Mouse (Mus musculus) midbrain, embryonic 12.5 days (tissue): ENCODE results near the gene Rom1. TPM values are rescaled to one million over a fixed set of nuclear protein-coding genes. Genes with fewer than 3 reads are reported as not detected.

Source experiments
- ATAC-seq: fragments of 200-750 bp; cut with Nextera tagmentation; 2 replicates; pipeline ENCODE4 v1.8.0; 2017; ENCODE audit warnings: low read depth, moderate TSS enrichment, moderate library complexity; ENCODE audit not compliant: low FRiP score
- H3K27ac ChIP-seq: fragments of 300-500 bp; sonication (generic); replicated peaks from 2 replicates; pipeline ENCODE4 v1.5.1; 2016; ENCODE audit warnings: mild to moderate bottlenecking
- H3K27me3 ChIP-seq: fragments of 300-500 bp; sonication (generic); 2 replicates; pipeline ENCODE4 v1.6.1; 2016; ENCODE audit warnings: mild to moderate bottlenecking
- H3K36me3 ChIP-seq: fragments of 300-500 bp; sonication (generic); 2 replicates; pipeline ENCODE4 v1.6.1; 2016
- H3K4me1 ChIP-seq: fragments of 300-500 bp; sonication (generic); 2 replicates; pipeline ENCODE4 v1.6.1; 2016
- H3K4me2 ChIP-seq: fragments of 300-500 bp; sonication (generic); replicated peaks from 2 replicates; pipeline ENCODE4 v1.6.1; 2016; ENCODE audit warnings: mild to moderate bottlenecking, moderate library complexity
- H3K4me3 ChIP-seq: fragments of 300-500 bp; sonication (generic); 2 replicates; pipeline ENCODE4 v1.5.1; 2016; ENCODE audit warnings: mild to moderate bottlenecking
- H3K9ac ChIP-seq: fragments of 300-500 bp; sonication (generic); replicated peaks from 2 replicates; pipeline ENCODE4 v1.6.1; 2016; ENCODE audit warnings: mild to moderate bottlenecking, moderate library complexity
- H3K9me3 ChIP-seq: fragments of 300-500 bp; sonication (generic); 2 replicates; pipeline ENCODE4 v1.6.1; 2016; ENCODE audit warnings: mild to moderate bottlenecking
- WGBS: fragments of 180-500 bp; shearing (Covaris S2); methylation state at CpG from one replicate; pipeline ENCODE4 v1.1.7; 2016; 5-methylcytosine and 5-hydroxymethylcytosine counted together
- polyA plus RNA-seq: library from polyadenylated mRNA; unstranded; fragments of >200 nt; fragmentation: Nextera tagmentation; extraction: Ambion mirVana; gene quantifications from 2 replicates; pipeline ENCODE4 v1.2.1, GENCODE M21; 2016

The Rom1 gene
- polyA plus RNA-seq, 1 experiment from 2014 or later, result 2.1 TPM

DNA sequence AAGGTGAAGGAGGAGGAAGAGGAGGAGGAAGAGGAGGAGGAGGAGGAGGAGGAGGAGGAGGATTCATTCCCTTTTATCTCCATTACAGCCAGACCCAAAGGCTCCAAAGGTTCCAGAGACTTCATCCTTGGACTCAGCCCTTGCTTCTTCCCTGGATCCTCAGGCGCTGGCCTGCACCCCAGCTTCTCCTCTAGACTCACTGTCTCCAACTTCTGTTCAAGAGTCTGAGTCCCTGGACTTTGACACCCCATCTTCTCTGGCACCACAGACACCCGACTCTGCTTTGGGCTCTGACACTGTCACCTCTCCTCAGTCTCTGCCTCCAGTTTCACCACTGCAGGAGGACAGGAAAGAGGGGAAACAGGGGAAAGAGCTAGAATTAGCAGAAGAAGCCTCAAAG, 33.1 kb upstream of the Rom1 start:
- Histone ChIP-seq H3K36me3 (peaks cover 82% of the 10 kb centered on the region), H3K4me1 (peaks cover 10% of the 10 kb centered on the region), H3K9ac (no peak overlapping the region), H3K4me3 (no peak overlapping the region), H3K4me2 (no peak overlapping the region), H3K27me3 (no peaks in the 10 kb centered on the region), H3K9me3 (no peaks in the 10 kb centered on the region), H3K27ac (no peak overlapping the region)
- ATAC-seq, result no peak
- WGBS, result 90% methylated on average over 2 of the region's 2 CpGs

DNA sequence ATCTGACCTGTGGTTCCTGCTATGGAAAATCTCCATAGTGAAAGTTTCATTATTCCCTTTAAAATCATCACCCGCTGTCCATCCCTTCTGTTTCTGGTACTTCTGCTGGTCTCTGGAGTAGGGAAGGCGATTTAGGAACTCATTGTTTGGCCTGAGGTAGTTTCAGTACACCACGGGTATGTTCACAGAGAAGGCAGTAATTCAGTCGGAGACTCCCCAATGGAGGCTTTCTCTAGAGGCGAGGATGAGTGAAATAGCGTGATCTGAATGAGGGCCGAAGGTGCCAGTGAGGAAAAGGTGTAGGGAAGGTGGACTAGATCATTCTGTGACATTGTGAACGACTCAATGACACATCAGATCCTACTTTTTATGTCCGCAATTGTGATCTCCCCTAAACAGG, 25.0 kb upstream of the Rom1 start:
- WGBS, result 9% methylated on average over 9 of the region's 9 CpGs
- Histone ChIP-seq H3K36me3 (peaks cover 65% of the 10 kb centered on the region), H3K4me1 (peaks cover 32% of the 10 kb centered on the region), H3K27ac (peak overlapping the region; percentile 91), H3K4me2 (peak overlapping the region; percentile 94), H3K9me3 (no peaks in the 10 kb centered on the region), H3K4me3 (peak overlapping the region; percentile 85), H3K9ac (peak overlapping the region; percentile 63), H3K27me3 (no peaks in the 10 kb centered on the region)
- ATAC-seq, result no peak

DNA sequence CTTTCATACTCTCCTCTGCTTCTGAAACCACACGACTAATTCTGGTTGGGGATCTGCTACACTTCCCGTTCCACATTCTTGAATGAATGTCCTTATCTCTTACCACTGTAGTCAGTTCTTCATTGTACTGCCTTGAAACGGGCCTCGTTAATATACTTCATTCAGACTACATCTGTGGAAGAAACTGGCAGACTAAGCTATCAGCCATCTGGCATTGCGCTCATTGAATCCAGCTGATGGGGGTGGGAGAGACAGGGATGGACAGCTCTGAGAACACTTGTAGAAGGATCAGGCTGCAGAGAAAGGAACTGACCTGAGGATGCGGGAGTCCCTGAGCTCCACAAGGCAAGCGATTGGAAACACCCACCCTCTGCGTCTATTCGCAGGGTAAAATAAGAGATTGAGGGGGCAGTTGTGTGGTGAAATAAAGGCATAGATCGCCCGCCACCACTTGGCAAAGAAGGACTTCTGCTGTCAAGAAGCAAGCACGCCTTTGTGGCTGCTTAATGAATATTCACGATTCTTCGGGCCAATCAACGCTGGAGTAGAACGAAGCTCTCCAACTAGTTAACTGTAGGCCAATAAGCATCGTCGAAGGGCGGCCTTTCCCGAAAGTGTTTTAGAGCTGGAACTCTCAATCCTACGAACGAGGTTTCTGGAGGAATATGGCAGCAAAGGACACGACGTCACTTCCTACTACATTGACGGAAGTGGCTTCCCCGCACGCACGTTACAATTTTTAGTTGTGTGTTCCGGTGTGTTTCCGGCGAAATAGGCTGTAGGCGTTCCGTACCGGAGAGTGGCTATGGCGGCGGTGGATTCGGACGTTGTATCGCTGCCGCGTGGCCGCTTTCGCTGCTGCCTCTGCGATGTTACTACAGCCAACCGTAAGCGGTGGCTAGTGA, 24.2 kb upstream of the Rom1 start, which contains the start of gene Tut1:
Gene Tut1, plus strand, starts transcription at position 713 of the 905 bp plus-strand sequence.
- WGBS, result 4% methylated on average over 46 of the region's 46 CpGs
- Histone ChIP-seq H3K27me3 (no peaks in the 10 kb centered on the region), H3K36me3 (peaks cover 68% of the 10 kb centered on the region), H3K27ac (peak within 1 kb of the TSS; percentile 91), H3K9me3 (no peaks in the 10 kb centered on the region), H3K4me2 (peak within 1 kb of the TSS; percentile 94), H3K9ac (peak within 1 kb of the TSS; percentile 63), H3K4me3 (peak within 1 kb of the TSS; percentile 85), H3K4me1 (peaks cover 32% of the 10 kb centered on the region)
- peak; percentile 96 for ATAC-seq

DNA sequence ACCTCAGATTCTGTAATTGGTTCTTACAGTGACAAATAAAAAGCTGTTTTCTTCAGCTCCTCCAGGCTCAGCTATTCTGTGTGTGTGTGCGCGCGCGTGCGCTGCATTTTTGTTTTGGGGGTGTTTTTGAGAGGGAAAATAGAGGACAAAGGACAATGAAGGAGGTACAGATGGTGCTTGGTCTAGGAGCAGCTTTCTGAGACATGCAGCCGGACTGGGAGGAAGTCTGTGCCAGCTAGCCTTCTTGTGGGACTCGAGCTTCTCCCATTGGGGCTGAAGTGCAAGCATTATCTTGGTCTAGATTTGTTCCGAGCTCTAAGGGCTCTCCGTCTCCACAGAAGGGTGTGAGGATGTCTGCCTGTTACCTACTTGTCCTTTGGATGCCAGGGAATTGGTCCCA, 23.1 kb upstream of the Rom1 start:
- 96% methylated on average over 9 of the region's 9 CpGs for WGBS
- no peak for ATAC-seq
- H3K36me3 ChIP-seq, result peaks cover 71% of the 10 kb centered on the region
- H3K4me2 ChIP-seq, result peak overlapping the region; percentile 94
- H3K27ac ChIP-seq, result peak overlapping the region; percentile 91
- peaks cover 32% of the 10 kb centered on the region for H3K4me1 ChIP-seq
- H3K9me3 ChIP-seq, result no peaks in the 10 kb centered on the region
- no peak overlapping the region for H3K4me3 ChIP-seq
- peak overlapping the region; percentile 61; the same call in 1 of the 2 replicates for H3K9ac ChIP-seq
- no peaks in the 10 kb centered on the region for H3K27me3 ChIP-seq

DNA sequence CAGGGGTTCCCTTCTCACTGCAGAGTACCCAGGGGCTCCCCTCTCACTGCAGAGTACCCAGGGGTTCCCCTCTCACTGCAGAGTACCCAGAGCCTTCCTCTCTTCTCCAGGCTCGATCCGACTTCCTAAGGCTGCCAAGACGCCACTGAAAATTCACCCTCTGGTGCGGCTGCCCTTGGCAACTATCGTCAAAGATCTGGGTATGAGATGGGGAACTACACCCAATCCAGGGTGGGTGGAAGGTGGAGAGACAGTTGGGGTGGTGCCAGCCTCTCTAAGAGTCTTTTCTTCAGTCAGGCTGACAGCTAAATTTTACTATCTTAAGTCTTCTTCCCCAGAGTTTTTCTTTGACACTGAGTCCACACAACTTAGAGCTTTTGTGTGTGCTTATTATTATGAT, 21.0 kb upstream of the Rom1 start:
- no peak overlapping the region for H3K4me3 ChIP-seq
- no peak for ATAC-seq
- H3K4me2 ChIP-seq, result no peak overlapping the region
- no peaks in the 10 kb centered on the region for H3K9me3 ChIP-seq
- H3K9ac ChIP-seq, result no peak overlapping the region
- 90% methylated on average over 5 of the region's 5 CpGs for WGBS
- no peak overlapping the region for H3K27ac ChIP-seq
- H3K27me3 ChIP-seq, result no peaks in the 10 kb centered on the region
- peaks cover 74% of the 10 kb centered on the region for H3K36me3 ChIP-seq
- H3K4me1 ChIP-seq, result peaks cover 31% of the 10 kb centered on the region

DNA sequence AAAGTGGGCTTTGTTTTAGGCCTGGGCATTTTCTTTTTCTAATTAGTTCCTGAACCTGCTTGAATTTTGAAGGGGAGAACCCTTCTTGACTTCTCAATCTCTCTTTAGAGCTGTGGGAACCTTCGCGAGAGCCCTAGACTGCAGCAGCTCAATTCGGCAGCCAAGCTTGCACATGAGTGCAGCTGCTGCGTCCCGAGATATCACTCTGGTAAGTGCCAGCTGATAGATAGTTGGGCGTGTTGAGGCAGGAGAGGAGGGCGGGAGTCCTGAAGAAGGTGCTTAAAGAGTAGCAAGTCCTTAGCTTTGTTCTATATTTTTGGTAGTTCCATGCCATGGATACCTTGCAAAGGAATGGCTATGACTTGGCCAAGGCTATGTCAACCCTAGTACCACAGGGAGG, 17.8 kb upstream of the Rom1 start:
- Histone ChIP-seq H3K27ac (no peak overlapping the region), H3K9me3 (no peaks in the 10 kb centered on the region), H3K36me3 (peaks cover 78% of the 10 kb centered on the region), H3K4me1 (peaks cover 31% of the 10 kb centered on the region), H3K4me2 (no peak overlapping the region), H3K4me3 (no peak overlapping the region), H3K9ac (no peak overlapping the region), H3K27me3 (no peaks in the 10 kb centered on the region)
- 93% methylated on average over 7 of the region's 7 CpGs for WGBS
- no peak for ATAC-seq

DNA sequence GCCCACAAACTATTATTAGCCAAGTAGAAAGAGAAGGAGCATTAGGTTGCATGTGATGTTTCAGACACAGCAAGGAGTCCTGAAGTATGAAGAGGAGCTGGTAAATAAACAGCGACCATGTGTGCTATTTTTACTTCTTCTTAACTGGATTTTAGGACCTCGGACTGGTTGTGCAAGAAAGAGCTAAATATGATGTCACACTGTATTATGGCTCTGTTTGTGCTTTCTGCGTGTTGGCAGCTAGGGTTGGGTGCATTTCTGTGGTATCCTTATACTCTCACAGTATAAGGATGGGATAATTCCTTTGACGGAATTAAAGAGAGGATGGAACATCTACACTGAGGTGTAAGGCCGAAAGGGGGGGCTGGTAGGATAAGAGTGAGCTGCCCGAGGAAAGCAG, 16.1 kb upstream of the Rom1 start:
- Histone ChIP-seq H3K36me3 (peaks cover 62% of the 10 kb centered on the region), H3K9ac (no peak overlapping the region), H3K27me3 (no peaks in the 10 kb centered on the region), H3K9me3 (no peaks in the 10 kb centered on the region), H3K4me3 (peak overlapping the region; percentile 13; the same call in 1 of the 2 replicates), H3K27ac (no peak overlapping the region), H3K4me2 (peak overlapping the region; percentile 31; the same call in 1 of the 2 replicates), H3K4me1 (peaks cover 35% of the 10 kb centered on the region)
- WGBS, result 91% methylated on average over 6 of the region's 6 CpGs
- ATAC-seq, result no peak

DNA sequence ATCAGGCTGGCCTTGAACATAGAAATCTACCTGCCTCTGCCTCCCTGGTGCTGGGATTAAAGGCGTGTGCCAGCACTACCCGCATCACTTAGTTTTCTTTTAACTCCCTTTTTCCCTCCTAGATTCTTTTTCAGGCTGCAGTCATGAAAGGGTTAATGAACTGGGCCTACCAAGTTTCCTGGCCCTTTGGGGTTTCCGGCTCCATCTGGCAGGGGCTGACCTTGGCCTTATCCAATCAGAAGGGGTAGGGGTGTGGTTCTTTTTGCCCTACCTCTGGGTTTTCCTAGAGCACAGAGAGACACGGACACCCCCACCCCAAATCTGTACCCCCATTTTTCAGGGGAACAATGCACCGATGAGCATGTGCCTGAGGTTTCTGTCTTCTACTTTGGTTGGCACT, 15.6 kb upstream of the Rom1 start:
- Histone ChIP-seq H3K4me1 (peaks cover 35% of the 10 kb centered on the region), H3K4me3 (peak overlapping the region; percentile 13; the same call in 1 of the 2 replicates), H3K36me3 (peaks cover 57% of the 10 kb centered on the region), H3K27me3 (no peaks in the 10 kb centered on the region), H3K27ac (no peak overlapping the region), H3K9me3 (no peaks in the 10 kb centered on the region), H3K4me2 (peak overlapping the region; percentile 31), H3K9ac (no peak overlapping the region; the same call in 1 of the 2 replicates)
- ATAC-seq, result no peak
- WGBS, result 55% methylated on average over 5 of the region's 5 CpGs

DNA sequence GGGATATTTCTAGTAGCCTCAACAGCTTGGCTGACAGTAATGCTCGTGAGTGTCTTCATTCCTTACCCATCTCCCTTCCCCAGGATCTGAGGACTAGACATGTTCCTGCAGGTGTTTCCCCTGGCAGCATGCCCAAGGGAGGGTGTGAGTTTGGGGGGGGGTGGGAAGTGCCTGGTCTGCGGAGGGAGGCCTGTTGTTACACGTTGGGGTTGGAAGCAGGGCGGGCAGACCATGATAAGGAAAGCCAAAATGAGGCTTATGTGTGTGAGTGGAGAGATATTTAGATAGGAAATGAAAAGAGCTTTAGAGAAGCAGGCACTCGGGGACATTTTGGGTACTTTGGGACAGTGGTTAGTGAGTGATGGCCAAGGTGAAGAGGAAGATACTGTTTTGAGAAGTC, 14.9 kb upstream of the Rom1 start:
- Histone ChIP-seq H3K9ac (no peak overlapping the region), H3K9me3 (no peaks in the 10 kb centered on the region), H3K4me2 (peak overlapping the region; percentile 73), H3K4me1 (peaks cover 35% of the 10 kb centered on the region), H3K27ac (no peak overlapping the region), H3K27me3 (no peaks in the 10 kb centered on the region), H3K4me3 (peak overlapping the region; percentile 12; the same call in 1 of the 2 replicates), H3K36me3 (peaks cover 50% of the 10 kb centered on the region)
- ATAC-seq, result no peak
- WGBS, result 81% methylated on average over 5 of the region's 5 CpGs

DNA sequence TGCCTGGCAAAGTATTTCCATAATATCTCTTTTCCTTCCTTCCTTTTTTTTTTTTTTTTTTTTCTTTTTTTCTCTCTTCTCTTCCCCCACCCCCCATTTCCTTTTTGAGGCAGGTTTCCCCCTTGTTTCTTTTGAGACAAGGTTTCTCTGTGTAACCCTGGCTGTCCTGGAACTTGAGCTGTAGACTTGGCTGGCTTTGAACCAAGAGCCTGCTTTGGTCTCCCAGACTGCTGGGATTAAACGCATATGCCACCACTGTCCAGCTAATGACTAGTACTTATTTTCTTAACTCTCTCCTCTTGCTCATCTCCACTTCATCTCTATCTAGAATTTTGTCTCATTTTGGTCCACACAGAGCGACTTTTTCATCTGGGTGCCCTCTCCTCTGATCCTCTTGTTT, 13.9 kb upstream of the Rom1 start:
- H3K27ac ChIP-seq, result no peak overlapping the region
- WGBS, result 76% methylated on average over 2 of the region's 2 CpGs

DNA sequence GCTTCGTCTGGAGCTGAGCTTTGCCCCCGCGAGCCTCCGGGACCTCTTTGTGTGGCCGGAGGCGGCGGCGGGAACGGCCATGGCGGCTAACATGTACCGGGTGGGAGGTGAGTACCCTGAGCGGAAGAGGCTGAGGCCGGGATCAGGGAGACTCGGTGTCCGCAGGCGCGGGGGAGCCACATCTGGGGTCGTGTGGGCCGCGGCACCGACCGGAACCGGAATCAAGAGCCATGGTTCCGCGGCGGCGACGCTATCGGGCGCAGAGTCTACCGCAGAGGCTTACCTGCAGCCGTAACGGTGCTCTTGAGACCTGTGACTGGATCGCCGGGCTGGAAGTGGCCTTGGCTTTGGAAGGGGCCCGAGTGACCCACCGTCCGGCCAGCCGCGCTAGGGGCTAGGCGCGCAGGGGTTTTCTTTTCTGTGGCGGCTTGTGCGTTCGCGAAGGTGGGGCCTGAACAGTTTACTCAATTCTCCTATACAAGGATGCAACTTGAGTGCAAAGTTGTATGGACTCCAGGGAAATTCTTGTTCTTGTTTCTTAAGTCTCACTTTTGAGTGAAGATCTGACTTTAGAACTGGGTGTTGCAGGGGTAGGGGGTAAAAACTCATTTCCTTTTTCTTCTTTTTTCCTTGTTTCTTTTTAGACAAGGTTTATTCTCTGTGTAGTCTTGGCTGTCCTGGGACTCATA, 13.3 kb upstream of the Rom1 start:
- Histone ChIP-seq H3K27ac (peak overlapping the region; percentile 98), H3K9me3 (no peaks in the 10 kb centered on the region), H3K4me3 (peak overlapping the region; percentile 94), H3K4me1 (peaks cover 35% of the 10 kb centered on the region), H3K4me2 (peak overlapping the region; percentile 73), H3K36me3 (peaks cover 33% of the 10 kb centered on the region), H3K9ac (peak overlapping the region; percentile 99), H3K27me3 (no peaks in the 10 kb centered on the region)
- 0% methylated on average over 46 of the region's 46 CpGs for WGBS
- peak; percentile 52 for ATAC-seq

More for the DNA sequence above, 13.9 kb upstream of the Rom1 start:
- peak overlapping the region; percentile 73 for H3K4me2 ChIP-seq
- H3K9me3 ChIP-seq, result no peaks in the 10 kb centered on the region
- no peaks in the 10 kb centered on the region for H3K27me3 ChIP-seq
- H3K9ac ChIP-seq, result peak overlapping the region; percentile 99
- no peak for ATAC-seq
- peaks cover 35% of the 10 kb centered on the region for H3K4me1 ChIP-seq
- H3K4me3 ChIP-seq, result peak overlapping the region; percentile 94
- peaks cover 40% of the 10 kb centered on the region for H3K36me3 ChIP-seq
